Mouse (Mus musculus) embryonic facial prominence, embryonic 14.5 days (tissue): ENCODE measurements around the gene Map3k11. TPM values are rescaled to one million over a fixed set of nuclear protein-coding genes. Genes with fewer than 3 reads are reported as not detected.
A peak's percentile ranks its signal among the peaks of the same experiment; 100 is the strongest.

Experiments
- ATAC-seq: fragments of 200-750 bp; cut with Nextera tagmentation; 2 replicates; pipeline ENCODE4 v1.8.0; 2017; ENCODE audit warnings: low read depth, moderate number of reproducible peaks, moderate TSS enrichment
- DNase-seq: peaks from one replicate; pipeline ENCODE4 v3.0.0-alpha.2; 2015; ENCODE audit warnings: low spot score
- H3K27ac ChIP-seq: fragments of 300-500 bp; sonication (generic); replicated peaks from 2 replicates; pipeline ENCODE4 v1.5.1; 2014; ENCODE audit warnings: low read depth, mild to moderate bottlenecking, low read length, moderate library complexity
- H3K27me3 ChIP-seq: fragments of 300-500 bp; sonication (generic); replicated peaks from 2 replicates; pipeline ENCODE4 v1.6.1; 2014; ENCODE audit warnings: low read length; ENCODE audit not compliant: control insufficient read depth, insufficient read depth
- H3K36me3 ChIP-seq: fragments of 300-500 bp; sonication (generic); 2 replicates; pipeline ENCODE4 v1.6.1; 2014; ENCODE audit warnings: low read length, mixed read lengths; ENCODE audit not compliant: control insufficient read depth, insufficient read depth
- H3K4me1 ChIP-seq: fragments of 300-500 bp; sonication (generic); 2 replicates; pipeline ENCODE4 v1.6.1; 2014; ENCODE audit warnings: antibody characterized with exemption, low read length; ENCODE audit not compliant: control insufficient read depth, insufficient read depth
- H3K4me2 ChIP-seq: fragments of 300-500 bp; sonication (generic); 2 replicates; pipeline ENCODE4 v1.6.1; 2014; ENCODE audit warnings: low read depth, mild to moderate bottlenecking, low read length, moderate library complexity, mixed read lengths
- H3K4me3 ChIP-seq: fragments of 300-500 bp; sonication (generic); 2 replicates; pipeline ENCODE4 v1.5.1; 2014; ENCODE audit warnings: low read depth, mild to moderate bottlenecking, low read length
- H3K9ac ChIP-seq: fragments of 300-500 bp; sonication (generic); 2 replicates; pipeline ENCODE4 v1.6.1; 2014; ENCODE audit warnings: low read depth, mild to moderate bottlenecking, low read length, moderate library complexity, mixed read lengths
- H3K9me3 ChIP-seq: fragments of 300-500 bp; sonication (generic); 2 replicates; pipeline ENCODE4 v1.6.1; 2016; ENCODE audit warnings: low read length; ENCODE audit not compliant: control insufficient read depth
- WGBS: fragments of 180-500 bp; shearing (Covaris S2); extraction: QIAGEN DNeasy Blood & Tissue Kit; methylation state at CpG from one replicate; pipeline ENCODE4 v1.1.7; 2014; 5-methylcytosine and 5-hydroxymethylcytosine counted together
- polyA plus RNA-seq: library from polyadenylated mRNA; unstranded; fragments of >200 nt; fragmentation: Nextera tagmentation; extraction: Ambion mirVana; gene quantifications from 2 replicates; pipeline ENCODE4 v1.2.1, GENCODE M21; 2014

Gene Map3k11
- polyA plus RNA-seq, 1 experiment from 2014 or later: 18.9 TPM

DNA sequence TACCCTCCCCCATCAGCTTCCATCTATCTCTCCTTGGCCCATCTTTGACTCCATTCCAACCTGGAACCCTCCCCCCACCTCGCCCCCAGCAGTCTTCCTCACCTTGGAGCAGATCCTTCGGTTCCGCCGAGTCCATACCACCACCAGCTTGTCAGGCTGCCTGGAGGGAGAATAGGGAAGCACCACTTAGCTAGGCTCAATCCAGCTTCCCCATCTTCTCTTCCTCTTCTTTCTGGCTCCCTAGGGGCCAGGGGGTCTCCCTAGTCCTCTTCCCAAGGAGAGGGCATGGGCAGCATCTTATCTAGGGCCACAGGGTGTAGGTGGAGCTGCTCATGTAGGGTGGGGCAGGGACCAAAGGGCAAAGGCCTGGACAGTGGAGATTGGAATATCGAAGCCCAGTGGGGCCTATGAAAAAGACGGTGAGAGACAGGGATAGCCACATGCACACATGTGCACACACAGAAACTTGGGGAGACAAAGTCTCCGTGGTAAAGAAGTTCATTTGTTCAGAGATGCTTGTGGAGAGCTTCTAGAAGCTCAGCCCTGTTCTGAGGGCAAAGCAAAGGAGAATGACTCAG lies 34.4 kb downstream of the Map3k11 start:
- 83% methylated on average over 7 of the region's 7 CpGs for WGBS
- Histone ChIP-seq H3K27me3 (no peaks in the 10 kb centered on the region), H3K4me1 (peaks cover 24% of the 10 kb centered on the region), H3K27ac (no peak overlapping the region), H3K4me2 (no peak overlapping the region), H3K36me3 (peaks cover 68% of the 10 kb centered on the region), H3K9me3 (no peaks in the 10 kb centered on the region), H3K4me3 (no peak overlapping the region), H3K9ac (no peak overlapping the region)
- DNase-seq (no peak), ATAC-seq (no peak)

- no peak overlapping the region for H3K27ac ChIP-seq
- peaks cover 30% of the 10 kb centered on the region for H3K4me1 ChIP-seq
- ATAC-seq (no peak), DNase-seq (no peak)
- peak overlapping the region; percentile 45; the same call in 1 of the 2 replicates for H3K9ac ChIP-seq
- peaks cover 61% of the 10 kb centered on the region for H3K36me3 ChIP-seq
- H3K27me3 ChIP-seq: no peaks in the 10 kb centered on the region
- WGBS: 62% methylated on average over 4 of the region's 4 CpGs
- H3K4me3 ChIP-seq: peak overlapping the region; percentile 42; the same call in 1 of the 2 replicates
- H3K9me3 ChIP-seq: no peaks in the 10 kb centered on the region
- peak overlapping the region; percentile 98 for H3K4me2 ChIP-seq
Measured at GRCm38 (mm10) chr19:5723934-5724548, 35.5 kb downstream of the Map3k11 start.

- 69% methylated on average over 7 of the region's 7 CpGs for WGBS
- ATAC-seq: no peak
- peaks cover 56% of the 10 kb centered on the region for H3K36me3 ChIP-seq
Measured at GRCm38 (mm10) chr19:5724549-5724941, 36.0 kb downstream of the Map3k11 start.

DNA sequence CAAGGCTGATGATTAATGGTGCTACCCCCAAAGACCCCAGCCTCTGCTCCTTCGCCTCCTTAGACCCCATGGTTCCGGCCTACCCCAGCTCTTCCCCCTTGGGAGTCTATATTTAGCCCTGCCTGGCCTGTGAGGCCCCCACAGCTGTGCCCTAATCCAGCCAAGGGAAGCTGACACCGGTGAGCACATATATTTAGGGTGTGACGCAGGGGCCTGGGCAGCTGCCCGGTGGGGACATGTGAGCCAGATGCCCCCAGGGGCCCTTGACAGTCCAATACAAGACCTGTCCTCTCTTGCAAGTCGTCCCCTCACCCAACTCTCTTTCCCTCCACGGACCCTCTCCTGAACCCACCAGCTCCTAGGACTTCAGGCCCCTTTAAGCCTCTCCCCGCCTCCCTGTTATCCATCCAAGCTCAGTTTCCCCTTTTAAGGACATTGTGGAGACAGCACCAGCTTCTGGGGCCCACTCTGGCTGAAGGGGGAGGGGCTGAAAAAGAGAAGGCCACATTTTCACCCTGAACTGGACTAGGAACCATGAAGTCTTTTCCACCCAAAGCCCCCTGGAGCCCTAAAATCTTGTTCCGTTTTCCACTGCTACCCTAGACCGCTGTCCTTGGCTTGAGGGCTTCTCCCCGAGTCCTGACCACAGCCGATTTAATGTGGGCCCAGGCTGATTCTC lies 36.6 kb downstream of the Map3k11 start:
- Histone ChIP-seq H3K27me3 (no peaks in the 10 kb centered on the region), H3K9me3 (no peaks in the 10 kb centered on the region), H3K9ac (peak overlapping the region; percentile 58), H3K4me3 (peak overlapping the region; percentile 42), H3K27ac (peak overlapping the region; percentile 77), H3K36me3 (peaks cover 51% of the 10 kb centered on the region), H3K4me2 (peak overlapping the region; percentile 98), H3K4me1 (peaks cover 30% of the 10 kb centered on the region)
- peak; percentile 77 for DNase-seq
- peak; percentile 44 for ATAC-seq
- WGBS: 60% methylated on average over 12 of the region's 12 CpGs

More at GRCm38 (mm10) chr19:5724549-5724941, 36.0 kb downstream of the Map3k11 start:
- no peak for DNase-seq
- H3K4me3 ChIP-seq: peak overlapping the region; percentile 42
- H3K4me2 ChIP-seq: peak overlapping the region; percentile 98
- H3K4me1 ChIP-seq: peaks cover 30% of the 10 kb centered on the region
- H3K27me3 ChIP-seq: no peaks in the 10 kb centered on the region
- peak overlapping the region; percentile 58 for H3K9ac ChIP-seq
- H3K27ac ChIP-seq: peak overlapping the region; percentile 75
- H3K9me3 ChIP-seq: no peaks in the 10 kb centered on the region

DNA sequence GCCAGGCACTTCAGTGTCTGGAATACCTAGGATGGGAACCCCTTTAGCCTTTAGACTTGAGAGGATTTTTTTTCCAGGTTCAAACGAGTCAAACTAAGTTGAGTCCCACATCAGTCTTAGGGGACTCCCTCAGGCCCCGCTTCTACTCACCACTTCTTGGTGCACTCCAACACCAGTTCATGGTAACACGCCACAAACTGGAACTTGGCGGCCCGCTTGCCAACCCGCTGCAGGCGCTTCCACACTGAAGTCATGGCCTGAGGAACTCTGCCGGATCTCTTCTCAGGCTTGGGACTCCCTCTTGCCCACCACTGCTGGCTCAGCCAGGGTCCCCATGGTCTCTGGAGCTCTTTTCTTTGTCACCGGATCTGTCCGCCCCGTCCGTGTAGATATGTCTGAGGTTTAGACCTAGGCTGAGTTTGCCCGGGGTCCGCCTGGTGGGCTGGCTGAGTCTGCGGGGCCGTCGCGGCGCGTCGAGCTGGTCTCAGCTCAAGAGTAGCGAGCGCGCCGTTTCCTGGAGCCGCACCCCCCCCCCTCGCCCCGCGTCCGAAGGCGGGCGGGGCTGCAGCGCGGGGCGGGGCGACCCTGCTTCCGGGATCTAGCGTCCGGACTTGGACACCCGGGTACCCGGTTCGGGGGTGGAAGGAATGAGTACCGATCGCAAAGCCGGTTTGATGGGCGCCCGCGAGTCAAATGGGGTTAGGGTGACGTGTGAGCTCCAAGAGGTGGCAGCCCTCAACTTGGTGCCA lies 37.4 kb downstream of the Map3k11 start, which contains the start of gene Ehbp1l1:
Ehbp1l1 (minus strand) TSS at position 551 of the 749 bp plus-strand sequence.
- H3K9ac ChIP-seq: peak within 1 kb of the TSS; percentile 99
- H3K9me3 ChIP-seq: no peaks in the 10 kb centered on the region
- peak within 1 kb of the TSS; percentile 98 for H3K4me2 ChIP-seq
- peaks cover 33% of the 10 kb centered on the region for H3K4me1 ChIP-seq
- H3K27me3 ChIP-seq: no peaks in the 10 kb centered on the region
- no peak; the same call in 1 of the 2 replicates for ATAC-seq
- DNase-seq: peak; percentile 67
- peak within 1 kb of the TSS; percentile 92 for H3K27ac ChIP-seq
- H3K4me3 ChIP-seq: peak within 1 kb of the TSS; percentile 98
- H3K36me3 ChIP-seq: peaks cover 47% of the 10 kb centered on the region
- WGBS: 10% methylated on average over 42 of the region's 49 CpGs

- H3K4me2 ChIP-seq: peak overlapping the region; percentile 98
- H3K36me3 ChIP-seq: peaks cover 36% of the 10 kb centered on the region; the same call in 1 of the 2 replicates
- no peaks in the 10 kb centered on the region for H3K9me3 ChIP-seq
- H3K27ac ChIP-seq: peak overlapping the region; percentile 92
- peaks cover 38% of the 10 kb centered on the region for H3K4me1 ChIP-seq
- H3K9ac ChIP-seq: peak overlapping the region; percentile 99
- ATAC-seq (no peak), DNase-seq (no peak)
- 72% methylated on average over 15 of the region's 15 CpGs for WGBS
- H3K27me3 ChIP-seq: no peaks in the 10 kb centered on the region
- H3K4me3 ChIP-seq: peak overlapping the region; percentile 98
Measured at GRCm38 (mm10) chr19:5726961-5727578, 38.5 kb downstream of the Map3k11 start.

DNA sequence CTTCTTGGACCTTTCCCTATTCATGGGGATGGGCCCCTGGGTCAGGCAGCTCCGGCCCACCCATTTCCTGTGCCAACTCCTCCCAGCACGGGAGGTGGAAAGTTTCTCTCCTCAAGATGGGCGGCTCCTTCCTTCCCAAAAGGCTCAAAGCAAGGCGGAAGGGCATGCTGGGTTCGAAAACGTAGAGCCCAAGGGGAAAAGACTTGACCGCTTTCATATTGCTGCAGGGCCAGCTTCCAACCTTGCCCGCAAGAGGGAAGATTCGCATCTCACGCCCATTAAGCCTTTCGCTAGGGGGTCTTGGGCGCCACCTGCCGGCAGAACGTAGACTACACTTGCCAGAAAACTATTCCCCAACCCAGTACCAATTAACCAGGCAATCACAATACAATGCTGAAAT lies 39.2 kb downstream of the Map3k11 start:
- Histone ChIP-seq H3K4me2 (peak overlapping the region; percentile 98), H3K27me3 (no peaks in the 10 kb centered on the region), H3K27ac (peak overlapping the region; percentile 92), H3K36me3 (peaks cover 29% of the 10 kb centered on the region; the same call in 1 of the 2 replicates), H3K9me3 (no peaks in the 10 kb centered on the region), H3K9ac (peak overlapping the region; percentile 99), H3K4me3 (peak overlapping the region; percentile 98), H3K4me1 (peaks cover 38% of the 10 kb centered on the region)
- no peak; the same call in 1 of the 2 replicates for ATAC-seq
- WGBS: 3% methylated on average over 14 of the region's 14 CpGs
- peak; percentile 86 for DNase-seq
